Mouse (Mus musculus) kidney, postnatal 4 days (tissue): ENCODE measurements around the gene Mrrf.
"Not testable (repeated sequence)": the region's sequence is repeated elsewhere in the genome, so short reads cannot be mapped to it uniquely, and the experiment has no call there.

Experiments
- DNase-seq, 2 experiments: peaks; one replicate each; pipeline ENCODE4 v3.0.0; 2021; ENCODE audit warnings: mixed read lengths in 2 of 2

Gene Mrrf

GRCm38 (mm10) chr2:36129051-36129450, 7.1 kb upstream of the Mrrf start:
- no peak for DNase-seq

GRCm38 (mm10) chr2:36135887-36136286, 302 bp upstream of the Mrrf start:
- DNase-seq = no peak

GRCm38 (mm10) chr2:36139096-36139495, 2.9 kb downstream of the Mrrf start:
- DNase-seq = no peak

DNA sequence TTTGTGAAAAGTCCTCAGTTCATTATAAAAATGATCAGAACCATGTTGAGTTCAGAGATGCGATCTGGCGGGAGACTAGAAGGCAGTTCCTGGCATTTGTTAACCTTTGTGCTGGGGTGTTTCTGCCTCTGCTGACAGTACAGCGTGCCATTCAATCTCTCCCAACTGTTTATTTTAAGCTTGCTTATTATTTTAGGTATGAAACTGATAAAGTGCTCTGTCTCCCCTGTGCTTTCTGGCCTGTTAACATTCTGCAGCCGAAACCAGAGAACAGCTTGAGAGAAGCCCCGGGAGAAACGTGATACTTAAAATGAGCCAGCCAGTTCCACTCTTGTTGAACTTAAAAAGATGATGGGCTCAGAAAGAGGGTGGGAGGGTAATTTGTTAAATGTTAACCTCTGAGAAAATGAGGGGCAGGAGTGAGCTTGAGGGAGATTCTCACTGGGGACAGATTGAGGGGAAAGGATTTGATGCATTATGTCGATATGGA, 12.7 kb downstream of the Mrrf start:
- no peak for DNase-seq

DNA sequence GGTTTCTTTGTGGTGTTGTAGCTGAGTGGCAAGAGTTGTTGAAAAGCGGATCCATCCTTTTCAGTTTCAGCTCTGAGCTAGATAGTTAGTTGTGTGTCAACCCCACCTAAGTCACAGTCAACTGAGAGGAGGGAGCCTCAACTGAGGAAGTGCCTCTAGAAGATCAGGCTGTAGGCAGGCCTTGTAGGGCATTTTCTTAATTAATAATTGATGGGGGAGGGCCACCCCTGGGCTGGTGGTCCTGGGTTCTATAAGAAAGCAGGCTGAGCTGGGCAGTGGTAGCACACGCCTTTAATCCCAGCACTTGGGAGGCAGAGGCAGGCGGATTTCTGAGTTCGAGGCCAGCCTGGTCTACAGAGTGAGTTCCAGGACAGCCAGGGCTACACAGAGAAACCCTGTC, 16.2 kb downstream of the Mrrf start:
- DNase-seq = not testable (repeated sequence)

- no peak for DNase-seq
Observed at GRCm38 (mm10) chr2:36157461-36157860, 21.3 kb downstream of the Mrrf start.

GRCm38 (mm10) chr2:36159336-36159735, 23.1 kb downstream of the Mrrf start:
- no peak for DNase-seq

DNA sequence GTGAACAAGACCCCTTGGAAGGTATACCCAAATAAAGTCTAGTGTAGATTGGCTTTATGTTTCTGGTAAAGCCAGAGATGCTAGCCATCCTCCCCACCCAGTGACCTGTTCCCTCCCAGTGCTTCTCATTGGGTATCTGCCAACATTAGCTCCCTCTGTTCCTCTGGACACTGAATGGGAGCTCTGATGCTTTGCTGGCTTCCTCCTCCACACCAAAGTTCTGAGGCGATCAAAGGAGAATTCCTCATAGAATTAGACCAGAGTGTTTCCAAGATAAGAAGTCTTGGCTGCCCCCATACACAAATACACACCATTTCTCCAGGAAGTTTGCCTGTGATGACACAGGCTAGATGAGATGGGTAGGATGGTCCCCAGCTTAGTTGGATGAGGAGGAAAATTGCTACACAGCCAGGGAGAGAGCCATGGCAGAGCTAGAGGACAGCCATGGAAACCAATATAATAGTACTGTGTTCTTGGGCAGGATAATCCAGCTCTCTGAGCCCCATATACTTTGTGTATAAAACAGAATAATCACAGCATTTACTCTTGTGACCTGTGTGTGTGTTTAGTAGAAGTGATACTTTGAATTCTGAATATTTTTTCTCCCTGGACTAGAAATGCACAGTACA, 31.9 kb downstream of the Mrrf start:
- DNase-seq = no peak

- no peak for DNase-seq
Observed at GRCm38 (mm10) chr2:36169176-36169575, 33.0 kb downstream of the Mrrf start.

DNA sequence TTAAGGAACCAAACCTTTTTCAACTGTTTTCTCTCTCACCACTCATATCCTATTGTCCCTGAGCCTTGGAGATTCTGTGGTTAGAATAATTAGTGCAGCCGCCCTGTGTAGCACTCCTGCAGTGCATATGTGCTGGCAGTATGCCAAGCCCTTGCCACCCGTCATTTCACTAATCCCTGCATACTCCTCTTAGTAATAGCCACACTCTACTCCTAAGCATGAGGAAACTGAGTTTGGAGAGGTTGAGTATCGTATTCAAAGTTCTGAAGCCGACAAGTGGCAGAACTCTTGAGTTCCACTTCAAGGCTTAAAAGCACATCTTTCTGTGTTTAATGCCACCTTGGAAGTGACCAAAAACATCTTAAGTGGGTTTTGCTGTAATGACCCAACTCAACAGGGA, 35.9 kb downstream of the Mrrf start:
- no peak for DNase-seq

DNA sequence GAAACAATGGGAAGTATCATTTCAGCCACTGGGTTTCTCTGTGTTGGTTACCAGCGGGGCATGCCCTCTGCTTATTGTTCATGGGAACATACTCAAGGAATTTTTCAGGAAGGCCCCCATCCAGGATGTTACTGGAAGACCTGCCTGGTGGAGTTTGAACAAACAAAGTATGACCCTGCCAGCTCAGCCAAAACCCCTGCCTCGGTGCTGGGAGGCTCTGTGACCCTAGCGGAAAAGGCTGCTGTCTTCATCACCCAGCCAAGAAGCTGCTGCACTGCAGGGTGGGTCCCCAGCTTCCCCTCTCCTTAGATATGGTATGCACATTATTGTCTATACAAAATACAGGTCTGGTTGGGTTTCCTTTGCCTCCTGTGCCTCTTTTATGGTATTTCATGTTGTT, 36.4 kb downstream of the Mrrf start:
- DNase-seq = peak; percentile 9 to 15

- DNase-seq = no peak
Observed at GRCm38 (mm10) chr2:36179487-36179886, 43.3 kb downstream of the Mrrf start.

DNA sequence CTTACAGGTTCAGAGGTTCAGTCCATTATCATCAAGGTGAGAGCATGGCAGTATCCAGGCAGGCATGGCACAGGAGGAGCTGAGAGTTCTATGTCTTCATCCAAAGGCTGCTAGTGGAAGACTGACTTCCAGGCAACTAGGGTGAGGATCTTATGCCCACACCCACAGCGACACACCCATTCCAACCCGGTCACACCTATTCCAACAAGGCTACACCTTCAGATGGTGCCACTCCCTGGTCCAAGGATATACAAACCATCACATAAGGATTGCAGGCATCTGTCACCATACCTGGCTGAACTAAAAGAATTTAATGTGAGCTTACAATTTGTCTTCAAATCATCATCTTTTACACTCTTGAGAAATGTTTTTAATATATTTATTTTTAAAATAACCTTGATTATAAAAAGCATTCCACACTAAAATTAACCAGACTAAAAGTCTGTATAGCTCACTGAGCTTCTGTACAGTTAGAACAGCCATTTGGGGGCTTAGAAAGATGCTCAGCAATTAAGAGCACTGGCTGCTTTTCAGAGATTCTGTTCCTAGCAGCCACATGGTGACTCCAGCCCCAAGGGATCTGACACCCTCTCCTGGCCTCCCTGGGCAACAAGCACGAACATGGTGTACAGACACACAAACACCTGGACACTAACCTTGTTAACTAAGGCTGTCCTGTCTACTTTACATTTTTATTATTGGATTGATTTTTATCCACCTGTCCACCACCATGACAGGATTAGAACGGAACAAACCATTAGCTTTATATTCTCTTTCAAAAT, 45.6 kb downstream of the Mrrf start:
- DNase-seq = not testable (repeated sequence)

GRCm38 (mm10) chr2:36183278-36183677, 47.1 kb downstream of the Mrrf start:
- DNase-seq = peak in 1 of 2 experiments; percentile 24

DNA sequence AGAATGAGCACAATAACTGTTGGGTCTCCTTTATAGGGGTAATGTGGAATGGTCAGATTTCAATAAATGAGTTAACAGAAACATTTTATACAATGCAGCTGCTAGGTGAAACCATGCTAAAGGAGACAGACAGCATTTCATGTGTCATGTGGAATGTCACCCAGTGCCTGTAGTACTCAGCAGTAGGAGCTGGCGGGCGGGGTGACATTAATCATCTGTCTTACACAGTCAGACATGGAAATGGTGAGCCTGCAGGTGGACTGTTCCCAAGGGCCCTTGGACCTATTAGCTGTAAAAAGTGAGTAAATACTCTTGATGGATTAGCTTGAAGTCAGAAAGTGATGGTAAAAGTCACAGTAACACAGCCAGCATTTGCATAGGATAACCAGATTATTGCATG, 48.0 kb downstream of the Mrrf start:
- DNase-seq = no peak

DNA sequence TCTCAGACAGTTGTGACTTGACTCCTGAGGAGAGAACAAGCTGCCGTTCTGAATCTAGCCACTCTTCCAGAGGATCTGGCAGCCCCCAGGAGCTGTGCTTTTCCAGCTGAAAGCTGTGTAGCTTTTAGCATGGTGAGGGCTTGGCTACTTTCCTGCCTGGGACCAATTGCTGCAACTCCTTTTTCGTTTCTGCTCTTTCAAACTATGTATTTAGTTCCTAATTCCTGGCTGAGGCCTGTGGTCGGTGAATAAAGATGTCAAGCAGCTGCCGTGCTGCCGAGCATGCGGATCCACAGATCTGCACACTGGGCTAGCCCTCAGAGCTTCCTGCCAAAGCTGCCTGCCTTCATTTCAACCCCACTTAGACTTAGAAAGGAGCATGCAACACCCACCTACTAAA, 48.7 kb downstream of the Mrrf start:
- peak; percentile 40 to 61 for DNase-seq

DNA sequence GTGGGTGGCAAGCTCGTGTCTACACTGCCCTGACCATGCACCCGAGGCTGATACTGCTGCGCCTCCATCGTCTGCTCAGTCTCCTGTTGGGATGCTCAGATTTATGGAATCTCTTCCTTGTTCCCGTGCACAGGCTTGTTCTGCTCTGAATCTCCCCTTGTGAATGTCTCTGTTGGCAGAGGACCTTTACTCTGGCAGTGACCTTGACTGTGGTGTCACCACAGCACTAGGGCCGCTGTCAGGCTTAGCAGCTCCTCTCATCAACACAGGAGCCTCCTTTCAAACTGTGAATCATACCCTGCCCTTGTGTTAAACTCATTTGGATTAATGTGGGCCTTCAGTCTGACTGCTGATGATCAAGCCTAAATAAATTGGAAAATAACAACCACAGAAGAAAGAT, 53.0 kb downstream of the Mrrf start:
- not testable (repeated sequence) for DNase-seq

DNA sequence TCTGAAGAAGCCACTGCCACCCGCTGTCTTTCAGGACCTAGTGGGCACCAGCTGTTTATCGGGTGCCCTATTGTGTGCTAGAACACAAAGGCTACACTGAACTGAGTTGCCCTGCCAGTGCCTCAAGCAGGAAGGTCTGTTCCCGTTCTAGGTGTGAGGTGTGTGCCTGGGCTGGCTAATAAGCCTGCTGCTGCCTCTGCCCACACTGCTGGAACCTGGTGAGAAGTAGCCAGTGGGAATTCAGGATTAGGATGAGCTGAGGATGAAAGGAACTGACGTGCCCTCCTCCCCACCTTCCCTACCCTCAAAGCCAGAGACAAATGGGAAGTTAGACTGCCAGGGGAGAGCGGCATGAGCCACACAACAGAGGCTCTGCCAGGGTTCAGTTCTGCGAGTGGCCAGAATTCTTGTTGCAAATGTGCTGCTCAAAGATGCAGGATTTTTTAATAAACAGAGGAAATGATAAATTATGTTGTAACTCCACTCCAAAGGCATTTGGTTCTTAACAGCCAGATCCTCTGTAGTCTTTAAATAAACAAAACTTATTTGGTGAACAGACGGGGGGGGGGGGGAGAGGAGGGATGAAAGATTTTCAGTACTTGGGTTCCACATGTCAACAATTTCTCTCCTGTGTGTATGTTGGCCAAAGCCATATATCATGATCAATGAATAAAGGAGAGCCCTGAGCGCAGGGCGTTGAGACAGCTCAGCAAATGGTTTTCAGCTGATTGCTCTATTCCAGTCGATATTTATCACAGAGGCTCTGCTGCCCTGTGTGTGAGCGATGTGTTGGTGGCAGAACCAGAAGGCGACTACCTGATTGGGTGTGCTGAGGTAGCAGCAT, 55.1 kb downstream of the Mrrf start:
- DNase-seq = peak in 1 of 2 experiments; percentile 19

DNA sequence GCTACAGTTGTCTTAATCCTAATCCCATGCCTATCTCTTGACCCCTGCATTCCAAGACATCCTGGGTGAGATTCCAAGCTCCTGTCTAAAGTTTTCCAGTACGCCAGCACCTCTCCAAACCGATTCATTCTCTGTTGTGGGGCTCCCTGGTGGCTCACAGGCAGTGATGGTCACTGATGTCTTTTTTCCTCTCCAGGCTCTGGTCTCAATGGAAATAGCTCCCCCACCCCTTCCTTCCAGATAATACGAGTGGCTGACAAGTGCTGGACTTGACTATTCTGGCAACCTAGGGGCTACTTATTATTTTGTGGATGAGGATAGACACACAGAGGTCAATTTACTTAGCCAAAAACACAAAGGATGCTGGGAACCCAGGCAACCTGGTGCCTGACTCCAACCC, 60.8 kb downstream of the Mrrf start:
- no peak for DNase-seq

DNA sequence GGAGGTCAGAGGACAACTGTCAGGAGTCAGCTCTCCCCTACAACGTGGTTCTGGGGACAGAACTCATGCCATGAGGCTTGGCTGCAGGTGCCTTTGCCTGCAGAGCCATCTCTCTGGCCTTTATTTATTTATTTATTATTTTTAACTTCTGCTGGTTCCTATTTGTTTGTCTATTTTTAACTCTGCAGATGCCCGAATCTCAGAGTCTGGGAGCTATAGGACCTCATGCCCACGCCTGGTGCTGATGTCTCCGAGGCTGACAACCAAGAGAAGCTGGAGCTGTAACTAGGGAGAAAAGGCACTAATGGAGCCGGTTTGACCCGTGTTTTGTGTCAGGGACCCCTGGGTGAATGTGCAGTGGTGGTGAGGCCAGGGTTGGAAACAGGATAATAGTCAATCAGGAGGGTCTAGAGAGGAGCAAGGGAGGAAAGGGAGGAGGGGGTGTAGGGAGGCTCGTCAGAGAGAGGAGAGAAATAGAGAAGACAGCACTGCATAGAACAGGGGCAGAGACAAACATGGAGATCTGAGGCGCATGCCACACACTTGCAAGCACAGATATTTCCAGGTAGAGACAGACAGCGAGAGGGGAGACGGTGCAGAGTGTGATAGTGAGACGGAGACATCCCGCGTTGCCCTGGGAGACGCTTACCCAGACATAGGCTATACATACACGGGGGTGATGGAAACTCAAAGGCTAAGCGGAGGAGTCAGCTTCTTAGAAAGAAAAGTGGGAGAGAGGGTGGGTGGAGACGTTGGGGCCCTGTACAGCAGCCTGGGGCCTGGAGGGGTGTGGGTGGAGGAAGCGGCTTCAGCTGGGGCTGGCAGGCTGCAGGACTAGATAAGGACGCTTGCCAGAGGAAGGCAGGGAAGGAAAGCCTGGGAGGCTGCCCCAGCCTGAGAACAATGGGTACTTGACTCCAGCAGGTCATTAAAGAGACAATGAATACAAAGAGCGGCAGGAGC, 62.0 kb downstream of the Mrrf start:
- peak; percentile 46 to 52 for DNase-seq

DNA sequence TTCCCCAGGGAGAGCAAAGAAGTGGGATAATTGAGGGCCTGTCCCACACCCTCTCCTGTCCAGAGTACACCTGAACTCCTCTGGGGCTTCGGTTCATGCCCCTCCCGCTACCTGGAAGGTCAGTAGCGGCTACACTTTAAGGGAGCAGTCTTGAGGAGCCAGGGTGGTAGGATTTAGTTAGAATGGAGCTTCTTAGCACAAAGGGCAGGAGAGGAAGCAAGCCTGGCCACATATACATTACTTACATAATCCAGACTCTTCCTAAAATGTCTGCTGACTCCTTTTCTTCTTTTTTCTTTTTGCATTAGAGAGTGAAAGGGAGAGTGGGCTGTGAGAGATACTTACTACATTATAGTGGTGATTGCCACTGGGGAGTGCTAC, 62.7 kb downstream of the Mrrf start:
- DNase-seq = no peak

- DNase-seq = no peak
Observed at GRCm38 (mm10) chr2:36200813-36201212, 64.6 kb downstream of the Mrrf start.
